Mouse (Mus musculus) kidney, postnatal 25 days (tissue): ENCODE results near the gene Tpk1.
"Not testable (repeated sequence)": the region's sequence is repeated elsewhere in the genome, so short reads cannot be mapped to it uniquely, and the experiment has no call there.

ENCODE experiments used
- DNase-seq, 2 experiments: peaks; one replicate each; pipeline ENCODE4 v3.0.0; 2021; ENCODE audit warnings: mixed read lengths in 2 of 2

The Tpk1 gene

GRCm38 (mm10) chr6:43518378-43518777 lies 147.7 kb downstream of the Tpk1 start:
- no peak for DNase-seq

GRCm38 (mm10) chr6:43517316-43517655 lies 148.8 kb downstream of the Tpk1 start:
- no peak for DNase-seq

- DNase-seq, result no peak
These were observed 149.3 kb downstream of the Tpk1 start for GRCm38 (mm10) chr6:43516593-43517315.

GRCm38 (mm10) chr6:43506686-43507385 lies 159.2 kb downstream of the Tpk1 start:
- DNase-seq, result not testable (repeated sequence)

GRCm38 (mm10) chr6:43504609-43505230 lies 161.4 kb downstream of the Tpk1 start:
- DNase-seq, result no peak

- DNase-seq, result no peak
These were observed 173.7 kb downstream of the Tpk1 start for GRCm38 (mm10) chr6:43492367-43492766.

- no peak for DNase-seq
These were observed 179.4 kb downstream of the Tpk1 start for GRCm38 (mm10) chr6:43486691-43487090.

- DNase-seq, result no peak
These were observed 185.4 kb downstream of the Tpk1 start for GRCm38 (mm10) chr6:43480687-43481086.

- no peak for DNase-seq
These were observed 187.3 kb downstream of the Tpk1 start for GRCm38 (mm10) chr6:43478810-43479209.

GRCm38 (mm10) chr6:43476406-43476805 lies 189.7 kb downstream of the Tpk1 start:
- DNase-seq, result no peak

- no peak for DNase-seq
These were observed 190.2 kb downstream of the Tpk1 start for GRCm38 (mm10) chr6:43475921-43476320.

- no peak for DNase-seq
These were observed 194.5 kb downstream of the Tpk1 start for GRCm38 (mm10) chr6:43471556-43471955.

- DNase-seq, result no peak
These were observed 197.1 kb downstream of the Tpk1 start for GRCm38 (mm10) chr6:43468821-43469594.

- DNase-seq, result no peak
These were observed 203.2 kb downstream of the Tpk1 start for GRCm38 (mm10) chr6:43462849-43463369.

GRCm38 (mm10) chr6:43462189-43462848 lies 203.8 kb downstream of the Tpk1 start:
- DNase-seq, result no peak

- DNase-seq, result no peak
These were observed 207.0 kb downstream of the Tpk1 start for GRCm38 (mm10) chr6:43459082-43459481.

GRCm38 (mm10) chr6:43457989-43458388 lies 208.1 kb downstream of the Tpk1 start:
- DNase-seq, result no peak

- DNase-seq, result no peak
These were observed 216.6 kb downstream of the Tpk1 start for GRCm38 (mm10) chr6:43449498-43449897.

GRCm38 (mm10) chr6:43445856-43446255 lies 220.2 kb downstream of the Tpk1 start:
- DNase-seq, result no peak

GRCm38 (mm10) chr6:43442191-43442590 lies 223.9 kb downstream of the Tpk1 start:
- no peak for DNase-seq

- DNase-seq, result no peak
These were observed 230.0 kb downstream of the Tpk1 start for GRCm38 (mm10) chr6:43435987-43436541.

GRCm38 (mm10) chr6:43434365-43434764 lies 231.7 kb downstream of the Tpk1 start:
- DNase-seq, result no peak
